Mouse (Mus musculus): ENCODE measurements around the gene Palm.

- TF ChIP-seq POLR2A (IDR thresholded peaks at IDR 0.05; ENCODE audit: low read depth, low read length) (no peak), CTCF (IDR thresholded peaks at IDR 0.05; ENCODE audit: extremely low read depth, insufficient read depth, insufficient read length, insufficient replicate concordance) (no peak)
Measured at GRCm38 (mm10) chr10:79801837-79802236, 8.5 kb downstream of the Palm start.
